Mouse (Mus musculus) liver, embryonic 14.5 days (tissue): Measurements from ENCODE around the gene Mtf2.
"Not testable (repeated sequence)": the region's sequence is repeated elsewhere in the genome, so short reads cannot be mapped to it uniquely, and the experiment has no call there.

Experiments
- CTCF ChIP-seq: IDR thresholded peaks from 2 replicates; pipeline ENCODE4 v1.5.1; 2016; ENCODE audit warnings: antibody characterized with exemption, low read depth, control low read depth
- EP300 ChIP-seq: IDR thresholded peaks from 2 replicates; pipeline ENCODE4 v1.6.1; 2016; ENCODE audit warnings: antibody characterized with exemption, low read depth

DNA sequence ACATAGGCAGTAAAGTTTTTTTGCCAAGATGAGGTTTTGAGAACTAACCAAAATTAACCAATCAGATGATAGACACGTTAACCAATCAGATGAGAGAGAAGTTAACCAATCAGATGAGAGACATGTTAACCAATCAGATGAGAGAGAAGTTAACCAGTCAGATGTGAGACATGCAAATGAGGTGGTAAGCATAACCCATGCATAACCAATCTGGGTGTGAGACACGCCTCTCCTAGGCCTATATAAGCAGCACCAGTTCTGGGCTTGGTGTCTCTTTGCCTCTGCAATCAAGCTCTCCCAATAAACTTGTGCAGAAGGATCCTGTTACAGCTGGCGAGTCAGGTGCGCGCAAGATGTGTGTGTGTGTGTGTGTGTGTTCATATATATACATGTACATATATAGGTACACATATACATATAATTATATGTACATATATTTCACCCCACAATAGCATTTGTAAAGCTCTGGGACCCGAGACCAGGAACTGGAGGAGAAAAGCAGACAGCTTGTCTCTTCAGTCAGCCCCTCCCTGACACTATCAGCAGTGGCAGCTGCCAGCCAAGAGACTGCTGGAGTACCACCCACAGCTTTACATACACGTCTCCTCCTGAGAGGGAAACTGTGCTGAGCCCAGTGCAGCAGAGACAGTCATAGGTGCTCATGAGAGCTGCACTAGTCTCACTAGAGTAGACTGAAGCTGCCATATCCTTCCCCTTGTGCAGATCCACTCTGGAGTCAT lies 36.5 kb upstream of the Mtf2 start:
- not testable (repeated sequence) for TF ChIP-seq CTCF
- TF ChIP-seq EP300 = peak; percentile 65
